Comparison of ENCODE assay signal across 25 mouse cellular contexts in the genomic region with DNA sequence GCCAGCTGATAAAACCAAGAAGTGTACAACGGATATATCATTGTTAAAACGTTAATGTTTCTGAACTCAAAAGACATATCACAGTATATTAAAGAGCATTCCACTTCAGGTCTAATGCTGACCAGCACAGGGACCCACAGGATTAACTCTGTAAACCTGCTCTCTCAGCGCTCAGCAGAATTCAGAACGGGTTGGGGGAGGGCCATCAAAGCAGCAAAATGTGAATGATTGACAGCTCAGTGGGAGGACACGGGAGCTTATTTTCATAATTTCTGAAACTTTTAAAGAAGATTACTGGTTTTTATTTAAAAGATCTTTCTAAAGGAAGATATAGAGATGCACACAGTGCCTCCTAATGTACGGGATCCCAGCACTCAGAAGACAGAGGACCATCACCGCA. TPM values are rescaled to one million over a fixed set of nuclear protein-coding genes. Genes with fewer than 3 reads are reported as not detected.
DNase-seq lines count a peak whose midpoint lies in the region; ATAC-seq and TF ChIP-seq lines count a peak whose summit lies in the region.
"Had no signal": no experiment of that assay in that cellular context is flagged by ENCODE, and none has a peak within 500 bp of the region (broad histone marks: within the 10 kb centered on the region; RNA-seq: fewer than 3 reads in every experiment).

No protein-coding gene starts in this region.

- no peak overlapping the region for H3K4me2 ChIP-seq in heart, postnatal 0 days (ENCODE audit: low read depth, low read length)
- peak overlapping the region; percentile 2; the same call in 1 of the 2 replicates for H3K4me2 ChIP-seq in kidney, embryonic 15.5 days
- H3K4me2 ChIP-seq: embryonic facial prominence, embryonic 15.5 days; heart, embryonic 13.5 days; hindbrain, embryonic 13.5 days had no signal

- H3K4me1 ChIP-seq in heart, postnatal 0 days (ENCODE audit: control insufficient read depth, insufficient read depth), result peaks cover 53% of the 10 kb centered on the region
- H3K4me1 ChIP-seq in kidney, embryonic 15.5 days, result peaks cover 83% of the 10 kb centered on the region

- H3K27me3 ChIP-seq in heart, postnatal 0 days (ENCODE audit: control insufficient read depth, insufficient read depth, low read length), result no peaks in the 10 kb centered on the region
- H3K27me3 ChIP-seq in kidney, embryonic 15.5 days, result no peaks in the 10 kb centered on the region
- H3K27me3 ChIP-seq: embryonic facial prominence, embryonic 15.5 days; heart, embryonic 13.5 days had no signal

- no peak for ATAC-seq in heart, postnatal 0 days (ENCODE audit: insufficient read depth, low read depth)
- ATAC-seq in kidney, embryonic 15.5 days (replicated peaks; ENCODE audit: low FRiP score), result no peak
- ATAC-seq: CD4-positive, CD25-positive, alpha-beta regulatory T cell, adult 4 months; forebrain, embryonic 14.5 days had no signal

- intact Hi-C loops in gastrocnemius, adult 2 months (cut with DNase I), result no loop called here
- intact Hi-C loops in left cerebral cortex, adult 2 months (cut with DNase I), result no loop called here
- intact Hi-C loops in left cerebral cortex, postnatal 25 days (cut with DNase I), result no loop called here

- no peak overlapping the region; the same call in 1 of the 2 replicates for H3K4me3 ChIP-seq in gastrocnemius, adult 2 months
- no peak overlapping the region for H3K4me3 ChIP-seq in heart, postnatal 0 days (ENCODE audit: low read depth, low read length)
- H3K4me3 ChIP-seq in kidney, embryonic 15.5 days (replicated peaks), result no peak overlapping the region
- H3K4me3 ChIP-seq in left cerebral cortex, adult 2 months, result no peak overlapping the region
- H3K4me3 ChIP-seq: embryonic facial prominence, embryonic 15.5 days; erythroblast, embryonic 14.5 days; forebrain, embryonic 10.5 days; heart, embryonic 13.5 days; hindbrain, embryonic 13.5 days had no signal

- H3K36me3 ChIP-seq in heart, postnatal 0 days (replicated peaks; ENCODE audit: control insufficient read depth, insufficient read depth, low read length), result no peaks in the 10 kb centered on the region
- peaks cover 5% of the 10 kb centered on the region; the same call in 1 of the 2 replicates for H3K36me3 ChIP-seq in kidney, embryonic 15.5 days
- H3K36me3 ChIP-seq: embryonic facial prominence, embryonic 15.5 days; G1E; hindbrain, embryonic 13.5 days had no signal

- no peaks in the 10 kb centered on the region for H3K9me3 ChIP-seq in heart, postnatal 0 days (replicated peaks; ENCODE audit: control insufficient read depth, low read length)
- H3K9me3 ChIP-seq in kidney, embryonic 15.5 days (replicated peaks), result no peaks in the 10 kb centered on the region
- H3K9me3 ChIP-seq: embryonic facial prominence, embryonic 15.5 days; G1E; heart, embryonic 13.5 days; hindbrain, embryonic 13.5 days had no signal

- no peak overlapping the region for H3K9ac ChIP-seq in heart, postnatal 0 days (replicated peaks; ENCODE audit: low read depth, low read length)
- no peak overlapping the region for H3K9ac ChIP-seq in kidney, embryonic 15.5 days
- H3K9ac ChIP-seq: embryonic facial prominence, embryonic 15.5 days; hindbrain, embryonic 13.5 days had no signal

- WGBS in heart, postnatal 0 days, result 73% methylated on average over 7 of the region's 7 CpGs
- 70% methylated on average over 7 of the region's 7 CpGs for WGBS in kidney, embryonic 15.5 days

- no peak for TF ChIP-seq EP300 in heart, postnatal 0 days (IDR thresholded peaks at IDR 0.05; ENCODE audit: low read depth)

- H3K27ac ChIP-seq in gastrocnemius, adult 2 months, result peak overlapping the region; percentile 85
- H3K27ac ChIP-seq in heart, postnatal 0 days (ENCODE audit: low read depth), result peak overlapping the region; percentile 66; the same call in 1 of the 2 replicates
- H3K27ac ChIP-seq in kidney, embryonic 15.5 days, result peak overlapping the region; percentile 84
- peak overlapping the region; percentile 50; the same call in 1 of the 2 replicates for H3K27ac ChIP-seq in left cerebral cortex, adult 2 months
- H3K27ac ChIP-seq: hindbrain, embryonic 13.5 days; hindbrain, postnatal 0 days had no signal

- no peak for DNase-seq in gastrocnemius, adult 2 months
- DNase-seq in gastrocnemius, postnatal 10 days, result no peak
- no peak for DNase-seq in heart, postnatal 0 days (ENCODE audit: low spot score)
- no peak for DNase-seq in heart, postnatal 4 days
- no peak for DNase-seq in kidney, postnatal 14 days
- DNase-seq in left cerebral cortex, adult 2 months (ENCODE audit: extremely low spot score in 1 of 2, low spot score in 2 of 2), result no peak
- no peak for DNase-seq in left cerebral cortex, postnatal 25 days (ENCODE audit: low spot score in 2 of 2)
- DNase-seq: adrenal gland, adult 8-10 months; adrenal gland, postnatal 36 days; B cell, adult 2 months; cerebellum, adult 11 months; cerebellum, adult 8-10 months; cerebellum, postnatal 14 days; embryo, embryonic 11 days; heart, postnatal 14 days had no signal

- no peak for TF ChIP-seq CTCF in gastrocnemius, adult 2 months (IDR thresholded peaks at IDR 0.05)
- no peak for TF ChIP-seq CTCF in heart, postnatal 0 days (IDR thresholded peaks at IDR 0.05; ENCODE audit: low read depth)
- no peak for TF ChIP-seq CTCF in left cerebral cortex, adult 2 months (IDR thresholded peaks at IDR 0.05)

RNA-seq across cellular contexts. Expression of a gene that starts 29.9 kb away (rescaled TPM):
- total RNA-seq in gastrocnemius, adult 2 months (2021), result 10 to 100 TPM; 51.3 to 69.5 TPM
- 100 to 1,000 TPM; 340 to 382 TPM for total RNA-seq in gastrocnemius, postnatal 10 days (2021)
- total RNA-seq in heart, postnatal 0 days (2014; rRNA removed; ENCODE audit: low replicate concordance), result 315 and 329 TPM in 2 replicates
- 87.7 and 98.5 TPM in 2 replicates for polyA plus RNA-seq in heart, postnatal 0 days (2015; fragmentation: Nextera tagmentation; extraction: Ambion mirVana)
- total RNA-seq in heart, postnatal 4 days (2021), result 100 to 1,000 TPM; 558 to 588 TPM
- polyA plus RNA-seq in kidney, embryonic 15.5 days (2015; fragmentation: Nextera tagmentation; extraction: Ambion mirVana), result 108 and 116 TPM in 2 replicates
- total RNA-seq in left cerebral cortex, adult 2 months (2021), result 10 to 100 TPM; 57.1 to 60.9 TPM
- 10 to 100 TPM; 47.5 to 52.4 TPM for total RNA-seq in left cerebral cortex, postnatal 25 days (2021)
- polyA plus RNA-seq: CD4-positive, CD25-positive, alpha-beta regulatory T cell, adult 4 months; G1E had no signal

RNA-seq across cellular contexts. Expression of a gene that starts 29.9 kb away (rescaled TPM):
- 100 to 1,000 TPM in 1 of 2 experiments, 10 to 100 TPM in 1; 73.3 to 117 TPM for total RNA-seq in gastrocnemius, adult 2 months (2021)
- 100 to 1,000 TPM; 741 to 775 TPM for total RNA-seq in gastrocnemius, postnatal 10 days (2021)
- total RNA-seq in heart, postnatal 0 days (2014; rRNA removed; ENCODE audit: low replicate concordance), result 921 and 1,061 TPM in 2 replicates
- 163 and 191 TPM in 2 replicates for polyA plus RNA-seq in heart, postnatal 0 days (2015; fragmentation: Nextera tagmentation; extraction: Ambion mirVana)
- total RNA-seq in heart, postnatal 4 days (2021), result 1,000 to 10,000 TPM; 1,026 to 1,084 TPM
- 297 and 335 TPM in 2 replicates for polyA plus RNA-seq in kidney, embryonic 15.5 days (2015; fragmentation: Nextera tagmentation; extraction: Ambion mirVana)
- 10 to 100 TPM; 55.4 to 66.2 TPM for total RNA-seq in left cerebral cortex, adult 2 months (2021)
- 10 to 100 TPM; 55.5 to 63.1 TPM for total RNA-seq in left cerebral cortex, postnatal 25 days (2021)
- polyA plus RNA-seq: G1E had no signal
